Mouse (Mus musculus): ENCODE measurements at regions not wholly inside any gene's neighbourhood (a gene's known extent, or its start where the extent isn't known, plus 50 kb on each side); places are given as distances from the start of the nearest gene placed in this dataset. TPM values are rescaled to one million over a fixed set of nuclear protein-coding genes. Genes with fewer than 3 reads are reported as not detected.

GRCm38 (mm10) chr10:44599331-44599963, 71.1 kb upstream of the Prdm1 start:
- Histone ChIP-seq H3K4me2 (replicated peaks) (peak overlapping the region; percentile 25; the same call in 1 of the 2 replicates), H3K36me3 (no peaks in the 10 kb centered on the region), H3K27ac (peak overlapping the region; percentile 57; the same call in 1 of the 2 replicates), H3K4me3 (no peak overlapping the region), H3K9ac (no peak overlapping the region), H3K27me3 (no peaks in the 10 kb centered on the region), H3K9me3 (no peaks in the 10 kb centered on the region), H3K4me1 (peaks cover 16% of the 10 kb centered on the region)
- ATAC-seq (ENCODE audit: insufficient number of reproducible peaks, insufficient read depth, low FRiP score, low TSS enrichment) = no peak
- WGBS = 26% methylated on average over 10 of the region's 10 CpGs

GRCm38 (mm10) chr10:44598615-44599014, 70.3 kb upstream of the Prdm1 start:
- no peak overlapping the region for H3K9ac ChIP-seq
- no peaks in the 10 kb centered on the region for H3K9me3 ChIP-seq
- H3K36me3 ChIP-seq = no peaks in the 10 kb centered on the region
- H3K4me1 ChIP-seq = peaks cover 16% of the 10 kb centered on the region
- 74% methylated on average over 3 of the region's 3 CpGs for WGBS
- H3K27me3 ChIP-seq = no peaks in the 10 kb centered on the region
- H3K4me2 ChIP-seq (replicated peaks) = no peak overlapping the region
- H3K27ac ChIP-seq = no peak overlapping the region
- no peak for ATAC-seq (ENCODE audit: insufficient number of reproducible peaks, insufficient read depth, low FRiP score, low TSS enrichment)
- no peak overlapping the region for H3K4me3 ChIP-seq

GRCm38 (mm10) chr10:44595932-44596331, 67.6 kb upstream of the Prdm1 start:
- Histone ChIP-seq H3K4me1 (peaks cover 16% of the 10 kb centered on the region), H3K27ac (no peak overlapping the region), H3K36me3 (no peaks in the 10 kb centered on the region), H3K9me3 (no peaks in the 10 kb centered on the region), H3K4me2 (replicated peaks) (no peak overlapping the region), H3K4me3 (no peak overlapping the region), H3K9ac (no peak overlapping the region), H3K27me3 (no peaks in the 10 kb centered on the region)
- no peak for ATAC-seq (ENCODE audit: insufficient number of reproducible peaks, insufficient read depth, low FRiP score, low TSS enrichment)
- 89% methylated on average over 2 of the region's 2 CpGs for WGBS

GRCm38 (mm10) chr10:44589842-44590241, 61.5 kb upstream of the Prdm1 start:
- WGBS = 89% methylated on average over 6 of the region's 6 CpGs
- Histone ChIP-seq H3K4me1 (no peaks in the 10 kb centered on the region), H3K36me3 (no peaks in the 10 kb centered on the region), H3K27ac (no peak overlapping the region), H3K4me3 (no peak overlapping the region), H3K9me3 (no peaks in the 10 kb centered on the region), H3K27me3 (no peaks in the 10 kb centered on the region), H3K9ac (no peak overlapping the region), H3K4me2 (replicated peaks) (no peak overlapping the region)
- ATAC-seq (ENCODE audit: insufficient number of reproducible peaks, insufficient read depth, low FRiP score, low TSS enrichment) = no peak

- Histone ChIP-seq H3K27me3 (no peaks in the 10 kb centered on the region), H3K9ac (no peak overlapping the region), H3K9me3 (no peaks in the 10 kb centered on the region), H3K36me3 (no peaks in the 10 kb centered on the region), H3K4me3 (no peak overlapping the region), H3K4me1 (no peaks in the 10 kb centered on the region), H3K27ac (no peak overlapping the region), H3K4me2 (replicated peaks) (no peak overlapping the region)
- ATAC-seq (ENCODE audit: insufficient number of reproducible peaks, insufficient read depth, low FRiP score, low TSS enrichment) = no peak
Observed at GRCm38 (mm10) chr10:44589352-44589751, 61.1 kb upstream of the Prdm1 start.

GRCm38 (mm10) chr10:44582736-44583135, 54.4 kb upstream of the Prdm1 start:
- Histone ChIP-seq H3K9ac (no peak overlapping the region), H3K27ac (no peak overlapping the region), H3K4me1 (no peaks in the 10 kb centered on the region), H3K36me3 (no peaks in the 10 kb centered on the region), H3K9me3 (no peaks in the 10 kb centered on the region), H3K4me2 (replicated peaks) (no peak overlapping the region), H3K4me3 (no peak overlapping the region), H3K27me3 (no peaks in the 10 kb centered on the region)
- WGBS = 87% methylated on average over 2 of the region's 2 CpGs
- no peak for ATAC-seq (ENCODE audit: insufficient number of reproducible peaks, insufficient read depth, low FRiP score, low TSS enrichment)

Small RNA genes lying in the stretch of these regions (microRNA-seq; reads per million reads assigned to microRNA genes)
- not detected for gene Gm24271
